Mouse (Mus musculus) activated CD4-positive, CD25-positive, alpha-beta regulatory T cell (primary cell): Measurements from ENCODE around the gene Ifi27l2b. TPM values are rescaled to one million over a fixed set of nuclear protein-coding genes. Genes with fewer than 3 reads are reported as not detected.

Experiments
- polyA plus RNA-seq, 2 experiments: library from polyadenylated mRNA; unstranded; fragments of 100-300 nt; shearing (Covaris generic); gene quantifications; one replicate each; pipeline ENCODE4 v1.2.1; 2017

The Ifi27l2b gene
- polyA plus RNA-seq: under 1 TPM in 1 of 2 experiments, not detected in 1; 0.74 TPM

DNA sequence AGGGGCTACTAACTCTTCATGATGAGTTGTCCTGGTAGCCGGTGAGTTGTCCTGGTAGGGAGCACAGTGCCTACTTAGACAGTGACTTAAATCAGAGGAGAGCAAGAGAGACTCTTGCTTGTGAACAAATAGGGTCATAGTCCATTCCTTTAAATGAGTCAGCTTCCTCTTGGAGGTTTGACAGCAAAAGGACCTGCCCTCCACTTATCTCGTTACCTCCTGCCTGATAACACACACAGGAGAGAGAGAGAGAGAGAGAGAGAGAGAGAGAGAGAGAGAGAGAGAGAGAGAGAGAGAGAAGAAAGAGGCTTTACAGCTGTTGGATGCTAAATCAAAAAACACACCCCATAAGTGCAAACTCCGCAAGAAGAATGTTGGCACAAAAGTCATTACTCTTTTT, at the start of gene Ifi27l2b:
Gene Ifi27l2b (minus strand): TSS at position 84 of the 400 bp plus-strand sequence.

GRCm38 (mm10) chr12:103443524-103443923, 13.5 kb downstream of the Ifi27l2b start, which contains the start of gene Ifi27l2a:
Ifi27l2a (minus strand) TSS chr12:103443680.

GRCm38 (mm10) chr12:103433986-103434731, 22.9 kb downstream of the Ifi27l2b start, which contains the start of gene Ifi27:
Ifi27 (plus strand) TSS chr12:103434211.

GRCm38 (mm10) chr12:103425729-103426470, 31.1 kb downstream of the Ifi27l2b start, which contains the start of gene Ddx24:
Ddx24 (minus strand) TSS chr12:103425830.

GRCm38 (mm10) chr12:103407720-103408119, 49.3 kb downstream of the Ifi27l2b start, which contains the start of gene 9330161L09Rik:
9330161L09Rik (minus strand) TSS chr12:103407820.

Other genes with a start within 250 kb of the Ifi27l2b start
- not detected for gene Prima1, start 215.1 kb downstream of the Ifi27l2b start, polyA plus RNA-seq
- gene Fam181a, start 146.2 kb downstream of the Ifi27l2b start, polyA plus RNA-seq: not detected
- 10 to 100 TPM; 23.1 to 44.2 TPM for gene Asb2, start 101.2 kb downstream of the Ifi27l2b start, polyA plus RNA-seq
- gene Otub2, start 68.5 kb downstream of the Ifi27l2b start, polyA plus RNA-seq: 1 to 10 TPM; 2.0 to 2.9 TPM
- gene 9330161L09Rik, start 49.4 kb downstream of the Ifi27l2b start, polyA plus RNA-seq: under 1 TPM; 0.75 to 0.86 TPM
- 100 to 1,000 TPM; 145 to 184 TPM for gene Ddx24, start 31.4 kb downstream of the Ifi27l2b start, polyA plus RNA-seq
- gene Ifi27, start 23.0 kb downstream of the Ifi27l2b start, polyA plus RNA-seq: 100 to 1,000 TPM; 270 to 305 TPM
- 1,000 to 10,000 TPM in 1 of 2 experiments, 100 to 1,000 TPM in 1; 916 to 3,101 TPM for gene Ifi27l2a, start 13.5 kb downstream of the Ifi27l2b start, polyA plus RNA-seq
- gene Ppp4r4, start 75.1 kb upstream of the Ifi27l2b start, polyA plus RNA-seq: under 1 TPM in 1 of 2 experiments, not detected in 1; 0.72 TPM
- not detected for gene Serpina10, start 174.2 kb upstream of the Ifi27l2b start, polyA plus RNA-seq
- gene Serpina6, start 200.0 kb upstream of the Ifi27l2b start, polyA plus RNA-seq: not detected
- under 1 TPM in 1 of 2 experiments, not detected in 1; 0.22 TPM for gene Serpina16, start 218.9 kb upstream of the Ifi27l2b start, polyA plus RNA-seq
- gene Serpina1f, start 238.3 kb upstream of the Ifi27l2b start, polyA plus RNA-seq: not detected